In the genomic region with DNA sequence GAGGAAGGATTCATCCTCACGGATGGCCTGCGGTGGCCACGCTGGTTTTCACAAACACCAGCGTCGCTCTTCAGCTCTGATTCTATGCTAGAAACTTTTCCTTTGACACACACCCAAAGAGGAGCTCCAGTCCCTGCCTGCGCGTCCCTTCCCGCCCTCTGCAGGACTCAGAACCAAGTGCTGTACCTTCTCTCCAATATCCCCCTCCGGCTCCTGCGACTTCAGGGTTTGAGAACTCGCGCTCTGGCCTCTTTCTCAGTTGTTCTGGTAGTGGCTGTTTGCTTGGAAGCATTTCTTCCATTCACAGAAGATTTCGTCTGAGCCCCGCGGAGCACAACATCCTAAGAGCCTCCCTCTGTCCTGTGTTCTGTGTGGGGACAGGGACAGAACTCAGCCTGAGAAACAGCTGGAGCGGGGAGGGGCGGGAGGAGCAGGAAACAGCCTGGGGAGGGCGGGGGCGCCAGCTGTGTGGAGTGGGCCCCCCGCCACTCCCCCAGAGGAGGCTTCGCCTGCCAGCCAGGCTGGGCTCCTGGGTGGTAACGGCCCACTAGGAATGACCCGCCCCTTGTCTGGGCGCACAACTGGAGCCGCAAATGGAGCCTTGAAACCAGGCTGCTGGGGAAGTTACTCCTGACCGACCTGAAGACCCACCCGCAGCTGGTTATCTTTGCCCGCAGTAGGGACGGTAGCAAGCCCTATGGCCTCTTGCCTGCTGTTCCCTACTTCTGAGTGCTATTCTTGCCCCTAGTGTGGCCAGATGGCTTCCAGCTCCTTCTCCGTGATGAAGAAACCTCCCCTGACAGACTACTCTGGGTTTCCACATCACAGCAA, we compare ENCODE assay signal across 10 mouse cellular contexts. TPM values are rescaled to one million over a fixed set of nuclear protein-coding genes. Genes with fewer than 3 reads are reported as not detected.
DNase-seq lines count a peak whose midpoint lies in the region; ATAC-seq and TF ChIP-seq lines count a peak whose summit lies in the region.
"Had no signal": no experiment of that assay in that cellular context is flagged by ENCODE, and none has a peak within 500 bp of the region (broad histone marks: within the 10 kb centered on the region; RNA-seq: fewer than 3 reads in every experiment).

Gene Cmklr1 (minus strand): TSS at position 392 of the 831 bp plus-strand sequence.

- intact Hi-C loops in left cerebral cortex, adult 2 months (cut with DNase I): no loop called here
- intact Hi-C loops in left cerebral cortex, postnatal 25 days (cut with DNase I): no loop called here

- TF ChIP-seq POLR2A in embryonic fibroblast, embryonic 13.5 days (IDR thresholded peaks at IDR 0.05; ENCODE audit: low read depth, low read length): peak; percentile 44; the same call in 1 of the 2 replicates

- H3K9ac ChIP-seq in heart, embryonic 16.5 days (ENCODE audit: low read length): peak within 1 kb of the TSS; percentile 1; the same call in 1 of the 2 replicates
- H3K9ac ChIP-seq in limb, embryonic 11.5 days (ENCODE audit: low read length): peak within 1 kb of the TSS; percentile 59
- H3K9ac ChIP-seq in midbrain, embryonic 11.5 days (ENCODE audit: low read length): peak within 1 kb of the TSS; percentile 30
- H3K9ac ChIP-seq: liver, embryonic 14.5 days had no signal

- TF ChIP-seq CTCF in left cerebral cortex, adult 2 months (IDR thresholded peaks at IDR 0.05): no peak; the same call in 1 of the 2 replicates
- TF ChIP-seq CTCF in embryonic fibroblast, embryonic 13.5 days (IDR thresholded peaks at IDR 0.05; ENCODE audit: borderline replicate concordance, insufficient read depth, low read length): no peak

- DNase-seq in left cerebral cortex, adult 2 months (ENCODE audit: extremely low spot score in 1 of 2, low spot score in 2 of 2): no peak
- no peak for DNase-seq in left cerebral cortex, postnatal 25 days (ENCODE audit: low spot score in 2 of 2)
- peak; percentile 59 for DNase-seq in limb, embryonic 11.5 days (ENCODE audit: low spot score)
- peak; percentile 85 for DNase-seq in midbrain, embryonic 11.5 days (ENCODE audit: low spot score, missing footprints)
- DNase-seq in cerebellum, adult 8-10 months: no peak
- DNase-seq in Muller cell, postnatal 12 days (ENCODE audit: inconsistent ontology term): no peak

- peak within 1 kb of the TSS; percentile 55 for H3K4me2 ChIP-seq in heart, embryonic 16.5 days (ENCODE audit: low read depth, low read length)
- peak within 1 kb of the TSS; percentile 60 for H3K4me2 ChIP-seq in limb, embryonic 11.5 days (ENCODE audit: low read depth, severe bottlenecking)
- H3K4me2 ChIP-seq in midbrain, embryonic 11.5 days: peak within 1 kb of the TSS; percentile 38

- H3K4me3 ChIP-seq in left cerebral cortex, adult 2 months: peak within 1 kb of the TSS; percentile 28
- peak within 1 kb of the TSS; percentile 31 for H3K4me3 ChIP-seq in embryonic fibroblast, embryonic 13.5 days (ENCODE audit: insufficient read depth, low read length)
- peak within 1 kb of the TSS; percentile 43 for H3K4me3 ChIP-seq in heart, embryonic 16.5 days (ENCODE audit: low read length)
- peak within 1 kb of the TSS; percentile 19 for H3K4me3 ChIP-seq in limb, embryonic 11.5 days (ENCODE audit: low read depth, low read length)
- H3K4me3 ChIP-seq in midbrain, embryonic 11.5 days (ENCODE audit: low read depth, low read length): 0 out of 2 replicates have a peak within 1 kb of the TSS, but pooled peaks have one; percentile 7

- ATAC-seq in heart, embryonic 16.5 days (replicated peaks; ENCODE audit: extremely low read depth, insufficient read depth, low FRiP score): 0 out of 2 replicates have a peak, but pooled peaks have one; percentile 53
- ATAC-seq in limb, embryonic 11.5 days (ENCODE audit: insufficient number of reproducible peaks, low FRiP score, low TSS enrichment, low read depth): peak; percentile 33; the same call in 1 of the 2 replicates
- no peak for ATAC-seq in midbrain, embryonic 11.5 days (ENCODE audit: low FRiP score)

- H3K4me1 ChIP-seq in embryonic fibroblast, embryonic 13.5 days (ENCODE audit: control insufficient read depth, insufficient read depth, low read length): 0 out of 2 replicates have a peak, but pooled peaks cover 2% of the 10 kb centered on the region
- H3K4me1 ChIP-seq in heart, embryonic 16.5 days (ENCODE audit: control insufficient read depth, insufficient read depth, low read length): peaks cover 3% of the 10 kb centered on the region; the same call in 1 of the 2 replicates
- H3K4me1 ChIP-seq in limb, embryonic 11.5 days (ENCODE audit: control insufficient read depth, insufficient read depth, low read length): peaks cover 20% of the 10 kb centered on the region
- peaks cover 2% of the 10 kb centered on the region for H3K4me1 ChIP-seq in midbrain, embryonic 11.5 days (ENCODE audit: control insufficient read depth, insufficient read depth, low read length)

- H3K27ac ChIP-seq in left cerebral cortex, adult 2 months: peak within 1 kb of the TSS; percentile 24; the same call in 1 of the 2 replicates
- no peak within 1 kb of the TSS for H3K27ac ChIP-seq in embryonic fibroblast, embryonic 13.5 days (ENCODE audit: insufficient read depth, low read length)
- no peak within 1 kb of the TSS for H3K27ac ChIP-seq in heart, embryonic 16.5 days (ENCODE audit: low read length)
- no peak within 1 kb of the TSS; the same call in 1 of the 2 replicates for H3K27ac ChIP-seq in limb, embryonic 11.5 days (replicated peaks; ENCODE audit: low read depth, low read length)
- no peak within 1 kb of the TSS for H3K27ac ChIP-seq in midbrain, embryonic 11.5 days (ENCODE audit: low read depth, low read length)
- H3K27ac ChIP-seq: liver, embryonic 14.5 days had no signal

- H3K27me3 ChIP-seq in heart, embryonic 16.5 days (ENCODE audit: control insufficient read depth, insufficient read depth, low read length): peaks cover 8% of the 10 kb centered on the region
- no peaks in the 10 kb centered on the region for H3K27me3 ChIP-seq in limb, embryonic 11.5 days (ENCODE audit: control insufficient read depth, insufficient read depth, low read length)
- no peaks in the 10 kb centered on the region; the same call in 1 of the 2 replicates for H3K27me3 ChIP-seq in midbrain, embryonic 11.5 days (ENCODE audit: control insufficient read depth, insufficient read depth, low read length)

- WGBS in heart, embryonic 16.5 days: 5% methylated on average over 30 of the region's 30 CpGs
- 8% methylated on average over 30 of the region's 30 CpGs for WGBS in limb, embryonic 11.5 days
- WGBS in midbrain, embryonic 11.5 days: 11% methylated on average over 28 of the region's 30 CpGs

- H3K9me3 ChIP-seq in heart, embryonic 16.5 days (replicated peaks; ENCODE audit: control insufficient read depth, low read length): no peaks in the 10 kb centered on the region
- no peaks in the 10 kb centered on the region for H3K9me3 ChIP-seq in limb, embryonic 11.5 days (ENCODE audit: control insufficient read depth, low read length)
- H3K9me3 ChIP-seq in midbrain, embryonic 11.5 days (ENCODE audit: control insufficient read depth, low read length): no peaks in the 10 kb centered on the region

- H3K36me3 ChIP-seq in heart, embryonic 16.5 days (ENCODE audit: control insufficient read depth, insufficient read depth): no peaks in the 10 kb centered on the region
- no peaks in the 10 kb centered on the region for H3K36me3 ChIP-seq in limb, embryonic 11.5 days (ENCODE audit: control insufficient read depth, insufficient read depth, low read length)
- H3K36me3 ChIP-seq in midbrain, embryonic 11.5 days (ENCODE audit: control insufficient read depth, insufficient read depth, low read length): no peaks in the 10 kb centered on the region

RNA-seq across cellular contexts. Expression of gene Cmklr1, which starts in this region (rescaled TPM):
- 1 to 10 TPM; 2.9 to 4.7 TPM for total RNA-seq in left cerebral cortex, adult 2 months (2021)
- total RNA-seq in left cerebral cortex, postnatal 25 days (2021): 1 to 10 TPM; 3.8 to 4.5 TPM
- polyA plus RNA-seq in embryonic fibroblast, embryonic 13.5 days (2011; ENCODE audit: insufficient read length, low read depth, missing spikeins): 13.2 and 26.1 TPM in 2 replicates
- polyA plus RNA-seq in heart, embryonic 16.5 days (2015; fragmentation: Nextera tagmentation; extraction: Ambion mirVana): 3.1 and 3.4 TPM in 2 replicates
- polyA plus RNA-seq in limb, embryonic 11.5 days (2014; fragmentation: Nextera tagmentation; extraction: Ambion mirVana): 2.4 and 2.7 TPM in 2 replicates
- 0.98 and 2.2 TPM in 2 replicates for polyA plus RNA-seq in midbrain, embryonic 11.5 days (2014; fragmentation: Nextera tagmentation; extraction: Ambion mirVana)
- total RNA-seq: CH12.LX had no signal

Comparison
In these comparisons a context has a peak if more than half of its experiments do, and no peak if none do; other contexts are left out.
1. DNase-seq: peak in limb, embryonic 11.5 days (single experiment) and midbrain, embryonic 11.5 days (single experiment); none in left cerebral cortex, adult 2 months (0 of 2), left cerebral cortex, postnatal 25 days (0 of 2), cerebellum, adult 8-10 months (single experiment) and Muller cell, postnatal 12 days (single experiment).
2. H3K9ac ChIP-seq: peak in every context shown above with its lines; median percentile 59 in limb, embryonic 11.5 days; 30 in midbrain, embryonic 11.5 days; 1 in heart, embryonic 16.5 days.
3. Peak in every context shown above with its lines, with median percentiles within 50 percentile points of each other: H3K4me3 ChIP-seq and H3K4me2 ChIP-seq.